Mouse (Mus musculus): ENCODE results near the gene Gpatch11. TPM values are rescaled to one million over a fixed set of nuclear protein-coding genes. Genes with fewer than 3 reads are reported as not detected.

The Gpatch11 gene
- polyA plus RNA-seq, 2 experiments, result 26.0 to 42.5 TPM

DNA sequence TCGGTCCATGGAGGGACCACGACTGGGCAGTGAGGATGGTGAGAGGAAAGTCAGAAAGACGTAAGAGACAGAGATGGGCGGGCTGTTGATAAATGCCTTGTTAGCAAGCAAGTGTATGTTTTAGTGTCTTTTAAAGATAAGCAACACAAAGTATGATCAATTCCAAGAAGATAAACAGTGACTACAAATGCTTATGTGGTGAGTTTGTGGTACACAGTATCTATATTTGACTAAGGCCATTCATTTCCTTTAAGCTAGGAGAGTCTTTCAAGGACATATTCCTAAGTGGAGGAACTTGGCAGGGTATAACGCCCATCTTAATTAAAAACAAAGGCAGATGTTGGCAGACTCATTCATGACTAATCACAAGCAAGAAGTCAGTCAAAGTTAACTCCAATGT is 41.0 kb upstream of the Gpatch11 start:
- H3K9me3 ChIP-seq (ENCODE audit: control insufficient read depth, low read length), result no peaks in the 10 kb centered on the region
- H3K36me3 ChIP-seq (ENCODE audit: control insufficient read depth, insufficient read depth, low read length), result peaks cover 62% of the 10 kb centered on the region
- TF ChIP-seq POLR2A (IDR thresholded peaks at IDR 0.05; ENCODE audit: borderline replicate concordance, extremely low read depth, insufficient read depth, insufficient read length), result no peak
- WGBS, result 86% methylated on average over 5 of the region's 5 CpGs
- no peak overlapping the region for H3K4me2 ChIP-seq (replicated peaks; ENCODE audit: low read depth, low read length, severe bottlenecking)
- no peak overlapping the region for H3K27ac ChIP-seq (replicated peaks; ENCODE audit: low read depth, low read length)
- ATAC-seq (ENCODE audit: low FRiP score, low read depth) (no peak), DNase-seq (ENCODE audit: low spot score) (no peak)
- H3K27me3 ChIP-seq (ENCODE audit: control insufficient read depth, insufficient read depth, low read length), result no peaks in the 10 kb centered on the region
- no peak overlapping the region for H3K4me3 ChIP-seq (replicated peaks; ENCODE audit: low read length)
- no peaks in the 10 kb centered on the region for H3K4me1 ChIP-seq (ENCODE audit: control insufficient read depth, insufficient read depth, low read length)
- H3K9ac ChIP-seq (ENCODE audit: low read depth, low read length, severe bottlenecking), result no peak overlapping the region

GRCm38 (mm10) chr17:78797222-78797621 is 38.1 kb upstream of the Gpatch11 start:
- no peak overlapping the region for H3K4me2 ChIP-seq (replicated peaks; ENCODE audit: low read depth, low read length, severe bottlenecking)
- H3K36me3 ChIP-seq (ENCODE audit: control insufficient read depth, insufficient read depth, low read length), result peaks cover 70% of the 10 kb centered on the region
- no peak for TF ChIP-seq POLR2A (IDR thresholded peaks at IDR 0.05; ENCODE audit: borderline replicate concordance, extremely low read depth, insufficient read depth, insufficient read length)
- no peaks in the 10 kb centered on the region for H3K4me1 ChIP-seq (ENCODE audit: control insufficient read depth, insufficient read depth, low read length)
- H3K27ac ChIP-seq (replicated peaks; ENCODE audit: low read depth, low read length), result no peak overlapping the region
- H3K4me3 ChIP-seq (replicated peaks; ENCODE audit: low read length), result no peak overlapping the region
- H3K9me3 ChIP-seq (ENCODE audit: control insufficient read depth, low read length), result no peaks in the 10 kb centered on the region
- H3K27me3 ChIP-seq (ENCODE audit: control insufficient read depth, insufficient read depth, low read length), result no peaks in the 10 kb centered on the region
- DNase-seq (ENCODE audit: low spot score) (no peak), ATAC-seq (ENCODE audit: low FRiP score, low read depth) (no peak)
- 92% methylated on average over 1 of the region's 1 CpGs for WGBS
- H3K9ac ChIP-seq (ENCODE audit: low read depth, low read length, severe bottlenecking), result no peak overlapping the region

GRCm38 (mm10) chr17:78809019-78809418 is 26.3 kb upstream of the Gpatch11 start:
- Histone ChIP-seq H3K9ac (ENCODE audit: low read depth, low read length, severe bottlenecking) (no peak overlapping the region), H3K4me1 (ENCODE audit: control insufficient read depth, insufficient read depth, low read length) (no peaks in the 10 kb centered on the region), H3K4me2 (replicated peaks; ENCODE audit: low read depth, low read length, severe bottlenecking) (no peak overlapping the region), H3K36me3 (ENCODE audit: control insufficient read depth, insufficient read depth, low read length) (peaks cover 52% of the 10 kb centered on the region), H3K27ac (replicated peaks; ENCODE audit: low read depth, low read length) (no peak overlapping the region), H3K4me3 (replicated peaks; ENCODE audit: low read length) (no peak overlapping the region), H3K27me3 (ENCODE audit: control insufficient read depth, insufficient read depth, low read length) (no peaks in the 10 kb centered on the region), H3K9me3 (ENCODE audit: control insufficient read depth, low read length) (no peaks in the 10 kb centered on the region)
- no peak for TF ChIP-seq POLR2A (IDR thresholded peaks at IDR 0.05; ENCODE audit: borderline replicate concordance, extremely low read depth, insufficient read depth, insufficient read length)
- DNase-seq (ENCODE audit: low spot score) (no peak), ATAC-seq (ENCODE audit: low FRiP score, low read depth) (no peak)

GRCm38 (mm10) chr17:78809582-78809981 is 25.8 kb upstream of the Gpatch11 start:
- Histone ChIP-seq H3K27ac (replicated peaks; ENCODE audit: low read depth, low read length) (no peak overlapping the region), H3K36me3 (ENCODE audit: control insufficient read depth, insufficient read depth, low read length) (peaks cover 54% of the 10 kb centered on the region), H3K4me1 (ENCODE audit: control insufficient read depth, insufficient read depth, low read length) (no peaks in the 10 kb centered on the region), H3K4me3 (replicated peaks; ENCODE audit: low read length) (no peak overlapping the region), H3K4me2 (replicated peaks; ENCODE audit: low read depth, low read length, severe bottlenecking) (no peak overlapping the region), H3K27me3 (ENCODE audit: control insufficient read depth, insufficient read depth, low read length) (no peaks in the 10 kb centered on the region), H3K9ac (ENCODE audit: low read depth, low read length, severe bottlenecking) (no peak overlapping the region), H3K9me3 (ENCODE audit: control insufficient read depth, low read length) (no peaks in the 10 kb centered on the region)
- TF ChIP-seq POLR2A (IDR thresholded peaks at IDR 0.05; ENCODE audit: borderline replicate concordance, extremely low read depth, insufficient read depth, insufficient read length), result no peak
- 89% methylated on average over 3 of the region's 3 CpGs for WGBS
- no peak for DNase-seq (ENCODE audit: low spot score)
- no peak for ATAC-seq (ENCODE audit: low FRiP score, low read depth)

DNA sequence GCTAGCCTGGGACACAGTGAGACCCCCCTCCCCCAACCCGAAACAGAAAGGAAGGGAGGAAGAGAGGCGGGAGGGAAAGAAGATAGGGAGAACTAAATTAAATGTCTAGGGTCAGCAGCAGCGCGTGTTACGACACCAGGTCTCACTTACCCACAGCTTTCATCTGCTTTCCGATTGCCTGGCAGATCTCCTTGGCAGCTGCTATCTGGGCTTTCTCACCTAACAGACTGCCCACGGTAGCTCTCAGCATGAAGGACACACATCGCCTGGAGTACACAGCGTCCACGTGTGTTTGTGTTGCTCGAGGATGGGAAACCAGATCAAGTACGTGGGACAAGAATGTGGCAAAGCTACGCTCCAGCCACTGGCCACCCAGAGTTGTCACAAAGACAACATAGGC is 11.0 kb upstream of the Gpatch11 start:
- TF ChIP-seq POLR2A (IDR thresholded peaks at IDR 0.05; ENCODE audit: borderline replicate concordance, extremely low read depth, insufficient read depth, insufficient read length), result no peak
- DNase-seq (ENCODE audit: low spot score), result no peak
- Histone ChIP-seq H3K27ac (replicated peaks; ENCODE audit: low read depth, low read length) (no peak overlapping the region), H3K4me3 (replicated peaks; ENCODE audit: low read length) (no peak overlapping the region), H3K4me1 (ENCODE audit: control insufficient read depth, insufficient read depth, low read length) (no peaks in the 10 kb centered on the region), H3K36me3 (ENCODE audit: control insufficient read depth, insufficient read depth, low read length) (peaks cover 70% of the 10 kb centered on the region), H3K9ac (ENCODE audit: low read depth, low read length, severe bottlenecking) (no peak overlapping the region), H3K27me3 (ENCODE audit: control insufficient read depth, insufficient read depth, low read length) (no peaks in the 10 kb centered on the region), H3K4me2 (replicated peaks; ENCODE audit: low read depth, low read length, severe bottlenecking) (no peak overlapping the region), H3K9me3 (ENCODE audit: control insufficient read depth, low read length) (no peaks in the 10 kb centered on the region)
- ATAC-seq (ENCODE audit: low FRiP score, low read depth), result no peak
- 84% methylated on average over 13 of the region's 13 CpGs for WGBS

GRCm38 (mm10) chr17:78836056-78836455 is 689 bp downstream of the Gpatch11 start:
- ATAC-seq (ENCODE audit: low FRiP score, low read depth) (no peak), DNase-seq (ENCODE audit: low spot score) (no peak)
- Histone ChIP-seq H3K4me3 (replicated peaks; ENCODE audit: low read length) (peak overlapping the region; percentile 80), H3K27me3 (ENCODE audit: control insufficient read depth, insufficient read depth, low read length) (no peaks in the 10 kb centered on the region), H3K4me2 (replicated peaks; ENCODE audit: low read depth, low read length, severe bottlenecking) (peak overlapping the region; percentile 81), H3K36me3 (ENCODE audit: control insufficient read depth, insufficient read depth, low read length) (peaks cover 31% of the 10 kb centered on the region), H3K9ac (ENCODE audit: low read depth, low read length, severe bottlenecking) (peak overlapping the region; percentile 67), H3K9me3 (ENCODE audit: control insufficient read depth, low read length) (no peaks in the 10 kb centered on the region), H3K27ac (replicated peaks; ENCODE audit: low read depth, low read length) (no peak overlapping the region), H3K4me1 (ENCODE audit: control insufficient read depth, insufficient read depth, low read length) (no peaks in the 10 kb centered on the region)
- WGBS, result 18% methylated on average over 2 of the region's 2 CpGs
- no peak for TF ChIP-seq POLR2A (IDR thresholded peaks at IDR 0.05; ENCODE audit: borderline replicate concordance, extremely low read depth, insufficient read depth, insufficient read length)
